Mouse (Mus musculus) midbrain, embryonic 16.5 days (tissue): ENCODE measurements around the gene Ndufaf5. TPM values are rescaled to one million over a fixed set of nuclear protein-coding genes. Genes with fewer than 3 reads are reported as not detected.

Source experiments
- ATAC-seq: fragments of 200-750 bp; cut with Nextera tagmentation; 2 replicates; pipeline ENCODE4 v1.8.0; 2017; ENCODE audit warnings: moderate TSS enrichment
- H3K27ac ChIP-seq: fragments of 300-500 bp; sonication (generic); 2 replicates; pipeline ENCODE4 v1.5.1; 2014; ENCODE audit warnings: mild to moderate bottlenecking, low read length, mixed read lengths
- H3K27me3 ChIP-seq: fragments of 300-500 bp; sonication (generic); 2 replicates; pipeline ENCODE4 v1.6.1; 2014; ENCODE audit warnings: low read depth, low read length, mixed read lengths; ENCODE audit not compliant: control insufficient read depth, insufficient read depth
- H3K36me3 ChIP-seq: fragments of 300-500 bp; sonication (generic); 2 replicates; pipeline ENCODE4 v1.6.1; 2014; ENCODE audit warnings: mild to moderate bottlenecking, low read length, moderate library complexity, mixed read lengths; ENCODE audit not compliant: control insufficient read depth, insufficient read depth
- H3K4me1 ChIP-seq: fragments of 300-500 bp; sonication (generic); 2 replicates; pipeline ENCODE4 v1.6.1; 2014; ENCODE audit warnings: mild to moderate bottlenecking, low read length, mixed read lengths; ENCODE audit not compliant: control insufficient read depth, insufficient read depth
- H3K4me2 ChIP-seq: fragments of 300-500 bp; sonication (generic); 2 replicates; pipeline ENCODE4 v1.6.1; 2014; ENCODE audit warnings: mild to moderate bottlenecking, low read length, mixed read lengths
- H3K4me3 ChIP-seq: fragments of 300-500 bp; sonication (generic); 2 replicates; pipeline ENCODE4 v1.5.1; 2014; ENCODE audit warnings: low read depth, mild to moderate bottlenecking, low read length, moderate library complexity, mixed read lengths
- H3K9ac ChIP-seq: fragments of 300-500 bp; sonication (generic); 2 replicates; pipeline ENCODE4 v1.6.1; 2014; ENCODE audit warnings: low read depth, low read length, mixed read lengths
- H3K9me3 ChIP-seq: fragments of 300-500 bp; sonication (generic); replicated peaks from 2 replicates; pipeline ENCODE4 v1.6.1; 2014; ENCODE audit warnings: mild to moderate bottlenecking, low read length, mixed read lengths; ENCODE audit not compliant: control insufficient read depth, poor library complexity, severe bottlenecking
- WGBS: fragments of 180-500 bp; shearing (Covaris S2); extraction: QIAGEN DNeasy Blood & Tissue Kit; methylation state at CpG from one replicate; pipeline ENCODE4 v1.1.7; 2014; 5-methylcytosine and 5-hydroxymethylcytosine counted together
- polyA plus RNA-seq: library from polyadenylated mRNA; unstranded; fragments of >200 nt; fragmentation: Nextera tagmentation; extraction: Ambion mirVana; gene quantifications from 2 replicates; pipeline ENCODE4 v1.2.1, GENCODE M21; 2015

The Ndufaf5 gene
- polyA plus RNA-seq, 1 experiment from 2014 or later: 62.6 TPM

GRCm38 (mm10) chr2:140200713-140201112, 30.3 kb downstream of the Ndufaf5 start:
- no peak overlapping the region for H3K9ac ChIP-seq
- 81% methylated on average over 2 of the region's 2 CpGs for WGBS
- no peak for ATAC-seq
- no peak overlapping the region for H3K4me3 ChIP-seq
- H3K4me1 ChIP-seq: no peaks in the 10 kb centered on the region
- H3K27ac ChIP-seq: no peak overlapping the region
- H3K9me3 ChIP-seq: no peaks in the 10 kb centered on the region
- H3K4me2 ChIP-seq: no peak overlapping the region
- H3K36me3 ChIP-seq: peaks cover 16% of the 10 kb centered on the region
- H3K27me3 ChIP-seq: no peaks in the 10 kb centered on the region

GRCm38 (mm10) chr2:140202573-140202972, 32.1 kb downstream of the Ndufaf5 start:
- no peak overlapping the region for H3K4me3 ChIP-seq
- no peak overlapping the region for H3K9ac ChIP-seq
- H3K27me3 ChIP-seq: no peaks in the 10 kb centered on the region
- WGBS: 91% methylated on average over 5 of the region's 5 CpGs
- no peak overlapping the region for H3K27ac ChIP-seq
- ATAC-seq: no peak
- peaks cover 16% of the 10 kb centered on the region for H3K36me3 ChIP-seq
- no peaks in the 10 kb centered on the region for H3K4me1 ChIP-seq
- no peaks in the 10 kb centered on the region for H3K9me3 ChIP-seq
- H3K4me2 ChIP-seq: no peak overlapping the region

- H3K27ac ChIP-seq: no peak overlapping the region
- H3K4me3 ChIP-seq: no peak overlapping the region
- no peaks in the 10 kb centered on the region for H3K4me1 ChIP-seq
- H3K4me2 ChIP-seq: no peak overlapping the region
- ATAC-seq: no peak
- no peaks in the 10 kb centered on the region for H3K9me3 ChIP-seq
- peaks cover 16% of the 10 kb centered on the region for H3K36me3 ChIP-seq
- H3K27me3 ChIP-seq: no peaks in the 10 kb centered on the region
- 94% methylated on average over 7 of the region's 7 CpGs for WGBS
- H3K9ac ChIP-seq: no peak overlapping the region
Observed at GRCm38 (mm10) chr2:140203756-140204155, 33.3 kb downstream of the Ndufaf5 start.

GRCm38 (mm10) chr2:140214519-140215027, 44.1 kb downstream of the Ndufaf5 start:
- H3K9ac ChIP-seq: no peak overlapping the region
- no peaks in the 10 kb centered on the region for H3K27me3 ChIP-seq
- no peak overlapping the region for H3K27ac ChIP-seq
- ATAC-seq: no peak
- no peaks in the 10 kb centered on the region for H3K36me3 ChIP-seq
- no peak overlapping the region for H3K4me2 ChIP-seq
- no peaks in the 10 kb centered on the region for H3K4me1 ChIP-seq
- H3K4me3 ChIP-seq: no peak overlapping the region
- 94% methylated on average over 4 of the region's 4 CpGs for WGBS
- H3K9me3 ChIP-seq: no peaks in the 10 kb centered on the region

GRCm38 (mm10) chr2:140215415-140215814, 45.0 kb downstream of the Ndufaf5 start:
- no peak overlapping the region for H3K4me2 ChIP-seq
- 81% methylated on average over 2 of the region's 2 CpGs for WGBS
- no peaks in the 10 kb centered on the region for H3K27me3 ChIP-seq
- no peak overlapping the region for H3K4me3 ChIP-seq
- H3K36me3 ChIP-seq: no peaks in the 10 kb centered on the region
- H3K9ac ChIP-seq: no peak overlapping the region
- no peak overlapping the region for H3K27ac ChIP-seq
- no peaks in the 10 kb centered on the region for H3K9me3 ChIP-seq
- no peaks in the 10 kb centered on the region for H3K4me1 ChIP-seq
- no peak for ATAC-seq

- no peaks in the 10 kb centered on the region for H3K9me3 ChIP-seq
- no peak overlapping the region for H3K4me3 ChIP-seq
- no peaks in the 10 kb centered on the region for H3K4me1 ChIP-seq
- ATAC-seq: no peak
- no peak overlapping the region for H3K4me2 ChIP-seq
- H3K27ac ChIP-seq: no peak overlapping the region
- no peaks in the 10 kb centered on the region for H3K36me3 ChIP-seq
- no peaks in the 10 kb centered on the region for H3K27me3 ChIP-seq
- no peak overlapping the region for H3K9ac ChIP-seq
- WGBS: 81% methylated on average over 1 of the region's 1 CpGs
Observed at GRCm38 (mm10) chr2:140215965-140216364, 45.5 kb downstream of the Ndufaf5 start.

- H3K36me3 ChIP-seq: no peaks in the 10 kb centered on the region
- H3K4me2 ChIP-seq: no peak overlapping the region
- no peaks in the 10 kb centered on the region for H3K9me3 ChIP-seq
- H3K9ac ChIP-seq: no peak overlapping the region
- H3K4me1 ChIP-seq: no peaks in the 10 kb centered on the region
- ATAC-seq: no peak
- no peak overlapping the region for H3K4me3 ChIP-seq
- WGBS: 42% methylated on average over 8 of the region's 8 CpGs
- no peak overlapping the region for H3K27ac ChIP-seq
- H3K27me3 ChIP-seq: no peaks in the 10 kb centered on the region
Observed at GRCm38 (mm10) chr2:140220325-140220724, 49.9 kb downstream of the Ndufaf5 start.

- H3K9ac ChIP-seq: no peak overlapping the region
- H3K36me3 ChIP-seq: no peaks in the 10 kb centered on the region
- H3K4me2 ChIP-seq: no peak overlapping the region
- WGBS: 74% methylated on average over 1 of the region's 1 CpGs
- H3K4me1 ChIP-seq: no peaks in the 10 kb centered on the region
- no peak overlapping the region for H3K27ac ChIP-seq
- no peaks in the 10 kb centered on the region for H3K9me3 ChIP-seq
- no peak overlapping the region for H3K4me3 ChIP-seq
- H3K27me3 ChIP-seq: no peaks in the 10 kb centered on the region
- no peak for ATAC-seq
Observed at GRCm38 (mm10) chr2:140230295-140230694, 59.8 kb downstream of the Ndufaf5 start.

- Histone ChIP-seq H3K36me3 (no peaks in the 10 kb centered on the region), H3K27ac (no peak overlapping the region), H3K4me2 (0 out of 2 replicates have a peak overlapping the region, but pooled peaks have one; percentile 26), H3K27me3 (no peaks in the 10 kb centered on the region), H3K4me1 (no peaks in the 10 kb centered on the region), H3K9ac (no peak overlapping the region), H3K4me3 (no peak overlapping the region), H3K9me3 (no peaks in the 10 kb centered on the region)
- WGBS: 58% methylated on average over 6 of the region's 6 CpGs
- peak; percentile 84; the same call in 1 of the 2 replicates for ATAC-seq
Observed at GRCm38 (mm10) chr2:140237245-140237644, 66.8 kb downstream of the Ndufaf5 start.
